Mouse (Mus musculus): ENCODE measurements around the gene Rgs17.
"Not testable (repeated sequence)": the region's sequence is repeated elsewhere in the genome, so short reads cannot be mapped to it uniquely, and the experiment has no call there.

Gene Rgs17

GRCm38 (mm10) chr10:5922294-5922828, at the start of gene Rgs17:
Gene Rgs17, minus strand, starts transcription at chr10:5922400.
- in situ Hi-C loops (cut with MboI, MseI), result no loop called here

GRCm38 (mm10) chr10:5967655-5968054, 45.5 kb upstream of the Rgs17 start:
- in situ Hi-C loops (cut with MboI, MseI), result no loop called here

- in situ Hi-C loops (cut with MboI, MseI), result not testable (repeated sequence)
These were observed 31.6 kb upstream of the Rgs17 start for GRCm38 (mm10) chr10:5953787-5954186.

DNA sequence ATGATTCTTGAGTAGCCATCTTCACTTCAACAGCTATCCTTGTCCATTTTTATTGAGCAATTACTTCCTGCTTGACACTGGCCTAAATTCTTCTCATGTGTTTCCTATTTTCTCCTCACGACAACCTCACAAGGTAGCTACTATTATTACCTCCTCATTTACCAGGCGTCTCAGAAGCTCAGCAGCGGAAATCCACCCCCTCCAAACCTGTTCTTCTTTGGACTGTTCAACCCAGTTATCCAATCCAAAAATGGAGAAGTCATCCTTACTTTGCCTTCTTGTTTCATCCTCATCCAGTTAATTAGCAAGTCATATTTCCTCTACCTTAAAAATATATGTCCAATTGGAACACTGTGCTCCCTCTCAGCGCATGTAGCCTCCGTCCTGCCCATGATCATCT, 2.1 kb upstream of the Rgs17 start:
- in situ Hi-C loops (cut with MboI, MseI), result no loop called here

GRCm38 (mm10) chr10:5923096-5923495, 896 bp upstream of the Rgs17 start:
- in situ Hi-C loops (cut with MboI, MseI), result no loop called here

- in situ Hi-C loops (cut with MboI, MseI), result no loop called here
These were observed 429 bp downstream of the Rgs17 start for GRCm38 (mm10) chr10:5921771-5922170.

DNA sequence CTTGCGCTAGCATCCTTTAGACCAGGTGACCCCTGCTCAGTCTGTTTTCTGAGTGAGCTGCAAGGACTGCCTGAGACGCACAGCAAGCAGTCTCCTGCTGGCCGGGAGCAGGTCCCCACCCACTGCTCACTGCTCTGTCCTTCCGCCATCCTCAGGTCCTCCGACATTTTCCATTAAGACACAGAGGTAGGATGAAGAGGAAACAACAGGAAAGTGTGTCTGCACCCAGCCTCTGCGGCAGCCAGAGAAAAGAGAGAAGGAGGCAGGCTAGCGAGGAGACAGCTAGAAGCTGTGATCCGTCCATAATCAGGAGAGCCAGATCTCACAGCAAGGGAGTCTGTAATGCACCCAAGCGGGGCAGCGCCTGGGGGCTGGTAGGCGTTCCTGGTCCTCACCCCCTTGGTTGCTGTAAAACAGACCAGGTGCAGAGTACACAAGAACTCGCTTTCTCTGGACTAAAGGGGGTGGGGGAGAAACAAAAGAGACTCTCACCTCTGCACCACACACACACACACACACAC, 1.1 kb downstream of the Rgs17 start:
- in situ Hi-C loops (cut with MboI, MseI), result no loop called here

- in situ Hi-C loops (cut with MboI, MseI), result no loop called here
These were observed 17.8 kb downstream of the Rgs17 start for GRCm38 (mm10) chr10:5904399-5904798.

GRCm38 (mm10) chr10:5901777-5902176, 20.4 kb downstream of the Rgs17 start:
- in situ Hi-C loops (cut with MboI, MseI), result no loop called here

- in situ Hi-C loops (cut with MboI, MseI), result no loop called here
These were observed 21.5 kb downstream of the Rgs17 start for GRCm38 (mm10) chr10:5900731-5901130.

DNA sequence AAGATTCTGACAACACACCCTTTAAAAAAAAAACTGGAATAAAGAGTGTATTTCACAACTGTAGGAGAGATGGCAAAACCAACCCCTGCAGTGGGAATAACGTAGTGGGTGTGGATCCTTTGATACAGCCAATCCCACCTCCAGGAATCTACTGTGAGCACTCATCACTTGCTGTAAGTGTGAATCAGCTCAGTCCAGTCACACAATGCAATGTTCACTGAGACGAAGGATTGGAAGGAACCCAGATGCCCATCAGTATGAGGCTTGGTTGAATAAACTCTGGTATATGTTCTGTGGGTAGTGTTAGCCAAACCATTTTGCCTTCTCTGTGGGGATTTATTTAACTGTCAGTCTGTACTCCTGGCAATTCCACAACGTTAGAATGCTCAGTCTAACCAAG, 45.1 kb downstream of the Rgs17 start:
- in situ Hi-C loops (cut with MboI, MseI), result loop anchor here (10.0 kb wide), 1 partner anchor 1898 kb away; no protein-coding TSS in a partner anchor

DNA sequence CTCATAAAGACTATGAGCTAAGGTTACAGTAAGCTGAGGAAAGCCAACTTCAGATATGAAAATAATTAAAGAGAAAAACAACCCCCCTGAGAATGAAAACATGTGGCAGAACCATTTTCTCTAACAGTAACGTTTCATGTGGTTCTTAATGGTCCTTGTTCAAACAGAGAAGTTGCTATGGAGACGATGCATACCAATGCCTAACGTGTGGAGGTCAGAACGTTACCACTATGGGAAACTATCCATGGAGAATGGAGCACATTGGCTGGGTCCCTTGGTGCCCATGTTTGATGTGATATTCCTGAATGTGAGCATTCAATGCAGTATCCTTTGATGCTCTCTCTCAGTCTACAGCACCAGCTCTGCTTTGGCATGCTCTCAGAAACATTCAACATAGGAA, 51.1 kb downstream of the Rgs17 start:
- in situ Hi-C loops (cut with MboI, MseI), result loop anchor here (10.0 kb wide), 1 partner anchor 1904 kb away; no protein-coding TSS in a partner anchor

DNA sequence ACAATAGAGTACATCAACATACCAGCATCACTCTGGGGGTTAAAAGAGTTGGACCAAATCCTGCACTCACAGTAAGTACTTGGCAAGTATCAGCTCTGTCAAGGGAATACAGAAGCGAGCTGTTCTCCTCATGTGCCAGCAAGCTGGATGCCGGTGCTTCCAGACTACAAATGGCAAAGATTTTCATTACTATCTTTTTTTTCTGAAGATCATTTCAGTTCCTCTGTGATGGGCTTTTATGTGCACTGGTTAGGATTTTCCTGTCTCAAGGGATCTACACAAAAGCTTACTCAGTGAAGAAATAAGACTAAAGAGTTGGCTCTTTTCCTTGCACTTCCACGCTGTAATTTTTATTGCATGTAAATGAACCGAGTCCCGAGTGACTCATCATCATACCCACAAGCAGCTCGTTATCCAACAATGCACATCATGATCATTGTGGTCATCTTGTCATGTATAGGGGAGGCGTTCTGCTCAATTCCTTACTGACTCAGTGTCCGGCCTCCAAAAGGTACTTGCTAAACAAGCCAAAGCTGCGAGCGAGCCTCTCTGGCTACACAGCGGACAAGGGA, 54.1 kb downstream of the Rgs17 start:
- in situ Hi-C loops (cut with MboI, MseI), result no loop called here

DNA sequence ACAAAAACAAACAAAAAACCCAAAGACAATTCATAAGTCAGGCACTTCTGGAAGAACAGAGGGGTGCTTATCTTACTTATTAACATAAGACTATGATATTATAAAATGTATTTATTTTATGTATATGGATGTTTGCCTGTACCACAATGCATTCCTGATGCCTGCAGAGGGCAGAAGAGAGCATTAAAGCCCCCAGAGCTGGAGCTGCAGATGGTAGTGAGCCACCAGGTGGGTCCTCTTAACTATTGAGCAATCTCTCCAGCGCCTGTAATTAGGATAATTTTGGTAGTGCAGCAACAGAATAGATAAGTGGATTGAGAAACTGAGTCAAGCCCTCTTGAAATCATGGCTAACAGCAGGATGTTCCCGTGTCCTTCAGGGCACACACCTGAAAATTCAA, 56.2 kb downstream of the Rgs17 start:
- in situ Hi-C loops (cut with MboI, MseI), result no loop called here

- in situ Hi-C loops (cut with MboI, MseI), result no loop called here
These were observed 59.5 kb downstream of the Rgs17 start for GRCm38 (mm10) chr10:5862669-5863068.

- in situ Hi-C loops (cut with MboI, MseI), result no loop called here
These were observed 61.4 kb downstream of the Rgs17 start for GRCm38 (mm10) chr10:5860849-5861248.

GRCm38 (mm10) chr10:5859729-5860128, 62.5 kb downstream of the Rgs17 start:
- in situ Hi-C loops (cut with MboI, MseI), result no loop called here

DNA sequence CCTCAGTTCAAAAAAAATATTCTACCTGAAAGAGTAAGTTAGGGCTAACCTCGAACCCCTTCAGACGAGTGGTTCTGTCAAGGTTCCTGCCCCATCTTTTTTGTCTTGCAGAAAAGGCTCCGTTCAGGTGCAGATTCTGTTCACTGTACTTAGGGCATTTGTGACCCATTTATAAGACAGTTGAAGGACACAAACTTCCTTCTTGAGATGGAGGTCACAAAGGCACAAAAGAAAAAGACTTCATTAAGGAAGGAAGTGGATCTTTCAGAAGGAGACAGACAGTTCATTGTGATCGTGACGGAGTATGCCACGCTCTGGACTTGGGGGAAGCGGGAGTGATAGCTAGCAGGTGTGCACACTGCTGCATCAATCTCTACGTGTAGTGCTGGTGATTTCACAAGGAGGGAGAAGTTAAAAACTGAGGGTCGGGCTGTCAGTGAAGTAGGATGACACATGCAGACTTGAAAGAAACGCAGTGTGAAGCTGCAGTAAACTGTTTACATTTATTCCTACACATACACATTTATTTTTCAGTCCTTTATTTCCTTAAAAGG, 64.1 kb downstream of the Rgs17 start:
- in situ Hi-C loops (cut with MboI, MseI), result no loop called here

DNA sequence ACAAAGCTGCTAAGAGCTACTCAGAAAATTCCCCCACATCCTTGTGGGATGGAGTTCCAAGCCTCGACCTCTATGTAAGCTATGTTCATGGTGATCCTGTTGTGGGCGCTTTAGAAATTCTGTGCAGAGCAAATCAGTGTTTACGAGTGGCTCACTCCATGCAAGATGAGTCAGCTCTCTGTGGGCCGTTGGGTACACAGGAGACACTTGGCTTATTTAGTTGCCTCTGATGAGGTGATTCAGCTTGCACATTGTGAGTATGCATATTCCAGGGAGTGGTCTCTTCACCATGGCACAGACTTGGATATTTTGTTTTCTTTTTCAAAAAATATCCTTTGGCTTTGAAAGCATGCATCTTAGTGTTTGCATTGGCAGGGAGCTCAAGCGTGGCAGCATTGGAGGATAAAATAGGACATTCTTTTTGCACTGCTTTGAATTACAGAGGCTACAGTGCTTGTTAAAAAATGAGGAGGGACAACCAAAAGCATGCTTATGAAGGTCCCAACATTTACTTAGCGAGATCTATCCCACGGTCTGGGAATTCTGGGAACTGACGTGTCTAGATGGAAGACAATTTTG, 68.8 kb downstream of the Rgs17 start:
- in situ Hi-C loops (cut with MboI, MseI), result no loop called here

GRCm38 (mm10) chr10:5846939-5847338, 75.3 kb downstream of the Rgs17 start:
- in situ Hi-C loops (cut with MboI, MseI), result no loop called here

GRCm38 (mm10) chr10:5841369-5841768, 80.8 kb downstream of the Rgs17 start:
- in situ Hi-C loops (cut with MboI, MseI), result no loop called here

DNA sequence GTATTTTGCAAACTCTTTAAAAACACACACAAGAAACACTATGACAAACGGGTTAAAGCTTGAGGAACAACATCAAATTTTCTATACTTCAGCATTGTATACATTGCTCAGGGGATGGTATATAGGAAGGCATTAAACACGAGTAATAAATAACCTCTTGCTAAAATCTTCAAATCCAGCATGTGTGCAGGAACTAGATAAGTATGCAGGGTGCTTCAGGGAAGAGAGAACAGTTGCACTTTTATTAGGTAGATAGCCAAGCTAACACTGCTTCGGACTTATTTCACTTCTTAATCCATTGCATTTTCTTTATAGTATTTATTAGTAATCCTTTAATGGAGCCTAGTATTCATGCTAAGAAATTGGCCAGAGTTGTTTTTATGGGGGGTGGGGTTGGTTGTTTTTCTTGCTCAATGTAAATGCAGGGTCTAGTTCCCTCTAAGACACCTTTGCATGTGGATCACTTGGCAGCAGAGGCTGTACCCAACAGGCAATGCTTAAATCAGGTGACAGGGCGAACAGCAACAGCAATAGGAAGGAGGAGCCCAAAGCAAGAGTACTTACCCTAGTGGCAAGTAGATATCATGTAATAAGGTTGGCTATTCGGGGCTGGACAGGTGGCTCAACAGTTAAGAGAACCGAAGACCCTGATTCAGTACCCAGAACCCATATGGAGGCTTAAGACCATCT, 95.7 kb downstream of the Rgs17 start:
- in situ Hi-C loops (cut with MboI, MseI), result no loop called here

Data from regulatory T cell (primary cell).